ENCODE assay signal across 26 mouse cellular contexts in genomic region chr13:55166806-55167725, GRCm38 (mm10). TPM values are rescaled to one million over a fixed set of nuclear protein-coding genes. Genes with fewer than 3 reads are reported as not detected.
DNase-seq lines count a peak whose midpoint lies in the region; ATAC-seq and TF ChIP-seq lines count a peak whose summit lies in the region.
"Had no signal": no experiment of that assay in that cellular context is flagged by ENCODE, and none has a peak within 500 bp of the region (broad histone marks: within the 10 kb centered on the region; RNA-seq: fewer than 3 reads in every experiment).

No protein-coding gene starts in this region.

- intact Hi-C loops in left cerebral cortex, postnatal 25 days (cut with DNase I) = no loop called here

- H3K27ac ChIP-seq in embryonic facial prominence, embryonic 15.5 days (replicated peaks) = peak overlapping the region; percentile 67; the same call in 1 of the 2 replicates
- no peak overlapping the region for H3K27ac ChIP-seq in embryonic facial prominence, embryonic 10.5 days (replicated peaks)
- H3K27ac ChIP-seq in kidney, adult 2 months (ENCODE audit: insufficient read depth, low read depth, low read length) = peak overlapping the region; percentile 40; the same call in 1 of the 2 replicates
- H3K27ac ChIP-seq in kidney, embryonic 14.5 days (ENCODE audit: low read depth, low read length) = no peak overlapping the region
- 0 out of 2 replicates have a peak overlapping the region, but pooled peaks have one; percentile 0 for H3K27ac ChIP-seq in ES-Bruce4 (ENCODE audit: insufficient read depth, low read length)
- H3K27ac ChIP-seq: heart, embryonic 10.5 days; hindbrain, embryonic 15.5 days had no signal

- ATAC-seq in embryonic facial prominence, embryonic 15.5 days (ENCODE audit: insufficient number of reproducible peaks, low FRiP score, low TSS enrichment, low read depth) = no peak
- no peak for ATAC-seq in kidney, embryonic 14.5 days (ENCODE audit: low FRiP score, low TSS enrichment)
- ATAC-seq: forebrain, embryonic 16.5 days; intestine, embryonic 16.5 days had no signal

- no peaks in the 10 kb centered on the region for H3K36me3 ChIP-seq in embryonic facial prominence, embryonic 15.5 days
- H3K36me3 ChIP-seq in embryonic facial prominence, embryonic 10.5 days (replicated peaks) = no peaks in the 10 kb centered on the region
- no peaks in the 10 kb centered on the region for H3K36me3 ChIP-seq in kidney, adult 2 months (ENCODE audit: control insufficient read depth, insufficient read depth, low read length)
- H3K36me3 ChIP-seq in kidney, embryonic 14.5 days (ENCODE audit: control insufficient read depth, insufficient read depth, low read length) = no peaks in the 10 kb centered on the region; the same call in 1 of the 2 replicates
- no peaks in the 10 kb centered on the region for H3K36me3 ChIP-seq in ES-Bruce4 (ENCODE audit: control insufficient read depth, insufficient read depth, low read length, poor library complexity, severe bottlenecking)
- H3K36me3 ChIP-seq: heart, embryonic 10.5 days; hindbrain, embryonic 15.5 days had no signal

- no peaks in the 10 kb centered on the region for H3K9me3 ChIP-seq in embryonic facial prominence, embryonic 15.5 days (replicated peaks)
- H3K9me3 ChIP-seq in embryonic facial prominence, embryonic 10.5 days = peaks cover 3% of the 10 kb centered on the region; the same call in 1 of the 2 replicates
- no peaks in the 10 kb centered on the region for H3K9me3 ChIP-seq in kidney, embryonic 14.5 days (ENCODE audit: control insufficient read depth, low read length)
- no peaks in the 10 kb centered on the region for H3K9me3 ChIP-seq in ES-Bruce4 (replicated peaks; ENCODE audit: control insufficient read depth, insufficient read depth, low read length, poor library complexity, severe bottlenecking)
- H3K9me3 ChIP-seq: heart, embryonic 10.5 days; hindbrain, embryonic 15.5 days had no signal

- no peak for TF ChIP-seq EP300 in ES-Bruce4 (IDR thresholded peaks at IDR 0.05; ENCODE audit: insufficient read depth, low read depth, low read length)

- TF ChIP-seq CTCF in kidney, adult 2 months (conservative IDR thresholded peaks at IDR 0.05; ENCODE audit: insufficient read depth, insufficient read length, low read depth, low read length) = no peak
- no peak for TF ChIP-seq CTCF in ES-Bruce4 (IDR thresholded peaks at IDR 0.05; ENCODE audit: low read depth, low read length)

- no peaks in the 10 kb centered on the region for H3K27me3 ChIP-seq in embryonic facial prominence, embryonic 15.5 days
- H3K27me3 ChIP-seq in embryonic facial prominence, embryonic 10.5 days (replicated peaks; ENCODE audit: low read depth, poor library complexity, severe bottlenecking) = 0 out of 2 replicates have a peak, but pooled peaks cover 6% of the 10 kb centered on the region
- H3K27me3 ChIP-seq in kidney, adult 2 months (replicated peaks; ENCODE audit: control insufficient read depth, insufficient read depth, low read length) = no peaks in the 10 kb centered on the region
- H3K27me3 ChIP-seq in kidney, embryonic 14.5 days (ENCODE audit: control insufficient read depth, insufficient read depth, low read length) = no peaks in the 10 kb centered on the region
- H3K27me3 ChIP-seq in ES-Bruce4 (ENCODE audit: control insufficient read depth, insufficient read depth, low read length, poor library complexity, severe bottlenecking) = no peaks in the 10 kb centered on the region
- H3K27me3 ChIP-seq: hindbrain, embryonic 15.5 days had no signal

- no peak for DNase-seq in embryonic facial prominence, embryonic 10.5 days (ENCODE audit: low spot score)
- no peak for DNase-seq in kidney, adult 2 months
- DNase-seq in ZHBTc4 (ENCODE audit: low read depth, low spot score) = peak; percentile 96
- DNase-seq in left cerebral cortex, postnatal 25 days (ENCODE audit: low spot score in 2 of 2) = no peak
- no peak for DNase-seq in urinary bladder, adult 2 months (ENCODE audit: low spot score)
- DNase-seq: adrenal gland, adult 8-10 months; adrenal gland, postnatal 36 days; cerebellum, adult 2 months; cerebellum, postnatal 10 days; gastrocnemius, postnatal 25 days; heart, postnatal 10 days had no signal

- no peak overlapping the region for H3K9ac ChIP-seq in embryonic facial prominence, embryonic 15.5 days
- no peak overlapping the region for H3K9ac ChIP-seq in kidney, embryonic 14.5 days (ENCODE audit: low read depth, low read length)
- H3K9ac ChIP-seq in ES-Bruce4 (ENCODE audit: low read depth, poor library complexity, severe bottlenecking) = peak overlapping the region; percentile 10; the same call in 1 of the 2 replicates
- H3K9ac ChIP-seq: hindbrain, embryonic 15.5 days had no signal

- H3K4me1 ChIP-seq in embryonic facial prominence, embryonic 15.5 days = peaks cover 33% of the 10 kb centered on the region
- H3K4me1 ChIP-seq in embryonic facial prominence, embryonic 10.5 days = peaks cover 30% of the 10 kb centered on the region
- H3K4me1 ChIP-seq in kidney, adult 2 months (ENCODE audit: control insufficient read depth, insufficient read depth, low read length) = peaks cover 22% of the 10 kb centered on the region
- H3K4me1 ChIP-seq in kidney, embryonic 14.5 days (ENCODE audit: control insufficient read depth, insufficient read depth, low read length) = peaks cover 18% of the 10 kb centered on the region
- peaks cover 5% of the 10 kb centered on the region for H3K4me1 ChIP-seq in ES-Bruce4 (ENCODE audit: control insufficient read depth, insufficient read depth, low read length)

- WGBS in embryonic facial prominence, embryonic 15.5 days = 90% methylated on average over 32 of the region's 32 CpGs
- WGBS in embryonic facial prominence, embryonic 10.5 days = 91% methylated on average over 32 of the region's 32 CpGs
- 83% methylated on average over 32 of the region's 32 CpGs for WGBS in kidney, adult 2 months
- WGBS in kidney, embryonic 14.5 days = 88% methylated on average over 32 of the region's 32 CpGs

- no peak overlapping the region for H3K4me2 ChIP-seq in embryonic facial prominence, embryonic 15.5 days (replicated peaks)
- H3K4me2 ChIP-seq in kidney, embryonic 14.5 days (replicated peaks; ENCODE audit: low read depth, low read length) = no peak overlapping the region
- H3K4me2 ChIP-seq: hindbrain, embryonic 15.5 days had no signal

- TF ChIP-seq POLR2A in kidney, adult 2 months (IDR thresholded peaks at IDR 0.05; ENCODE audit: low read depth, low read length) = no peak
- TF ChIP-seq POLR2A in ES-Bruce4 (IDR thresholded peaks at IDR 0.05; ENCODE audit: insufficient read depth, low read length) = no peak

- no peak overlapping the region for H3K4me3 ChIP-seq in embryonic facial prominence, embryonic 15.5 days (replicated peaks)
- no peak overlapping the region for H3K4me3 ChIP-seq in embryonic facial prominence, embryonic 10.5 days
- no peak overlapping the region for H3K4me3 ChIP-seq in kidney, adult 2 months (ENCODE audit: insufficient read depth, low read depth, low read length)
- H3K4me3 ChIP-seq in kidney, embryonic 14.5 days (ENCODE audit: low read length) = no peak overlapping the region
- peak overlapping the region; percentile 19 for H3K4me3 ChIP-seq in ES-Bruce4 (ENCODE audit: low read depth, low read length)
- H3K4me3 ChIP-seq: heart, embryonic 10.5 days; hindbrain, embryonic 15.5 days had no signal

RNA-seq across cellular contexts. Expression of gene Fgfr4, which starts 14.6 kb away (rescaled TPM):
- polyA plus RNA-seq in embryonic facial prominence, embryonic 15.5 days (2015; fragmentation: Nextera tagmentation; extraction: Ambion mirVana) = 12.7 and 14.6 TPM in 2 replicates
- 0.46 and 0.49 TPM in 2 replicates for polyA plus RNA-seq in embryonic facial prominence, embryonic 10.5 days (2016; fragmentation: Nextera tagmentation; extraction: Ambion mirVana)
- 35.3 and 43.5 TPM in 2 replicates for polyA plus RNA-seq in kidney, adult 2 months (2012; rRNA removed)
- polyA plus RNA-seq in kidney, embryonic 14.5 days (2014; fragmentation: Nextera tagmentation; extraction: Ambion mirVana) = 9.9 and 14.9 TPM in 2 replicates
- polyA plus RNA-seq in ES-Bruce4 (2011; ENCODE audit: insufficient read depth, insufficient read length, low read depth, missing spikeins) = 0.93 and 1.0 TPM in 2 replicates
- total RNA-seq in left cerebral cortex, postnatal 25 days (2021) = under 1 TPM; 0.21 to 0.27 TPM
- polyA plus RNA-seq in urinary bladder, adult 2 months (2012; rRNA removed) = 0.15 and 0.66 TPM in 2 replicates
- total RNA-seq: granulocyte monocyte progenitor cell, adult 5-6 weeks; hematopoietic stem cell, adult 5-6 weeks; MEL had no signal

RNA-seq across cellular contexts. Expression of gene Gm17617, which starts 33.7 kb away (rescaled TPM):
- polyA plus RNA-seq in embryonic facial prominence, embryonic 15.5 days (2015; fragmentation: Nextera tagmentation; extraction: Ambion mirVana) = not detected in 2 replicates
- polyA plus RNA-seq in embryonic facial prominence, embryonic 10.5 days (2016; fragmentation: Nextera tagmentation; extraction: Ambion mirVana) = not detected in 2 replicates
- not detected in 2 replicates for polyA plus RNA-seq in kidney, adult 2 months (2012; rRNA removed)
- not detected in 2 replicates for polyA plus RNA-seq in kidney, embryonic 14.5 days (2014; fragmentation: Nextera tagmentation; extraction: Ambion mirVana)
- polyA plus RNA-seq in ES-Bruce4 (2011; ENCODE audit: insufficient read depth, insufficient read length, low read depth, missing spikeins) = not detected in 2 replicates
- not detected for total RNA-seq in left cerebral cortex, postnatal 25 days (2021)
- polyA plus RNA-seq in urinary bladder, adult 2 months (2012; rRNA removed) = not detected in 2 replicates
- total RNA-seq: adrenal gland, adult 8-10 months; adrenal gland, postnatal 36 days; gastrocnemius, postnatal 25 days; granulocyte monocyte progenitor cell, adult 5-6 weeks; heart, postnatal 10 days; hematopoietic stem cell, adult 5-6 weeks; MEL had no signal
- polyA plus RNA-seq: C2C12; cerebellum, adult 2 months; embryonic facial prominence, embryonic 11.5 days; forebrain, embryonic 11.5 days; forebrain, embryonic 16.5 days; frontal cortex, adult 2 months; heart, embryonic 10.5 days; heart, embryonic 14.5 days; hindbrain, embryonic 15.5 days; intestine, embryonic 16.5 days had no signal

RNA-seq across cellular contexts. Expression of gene Nsd1, which starts 42.5 kb away (rescaled TPM):
- 54.0 and 56.0 TPM in 2 replicates for polyA plus RNA-seq in embryonic facial prominence, embryonic 15.5 days (2015; fragmentation: Nextera tagmentation; extraction: Ambion mirVana)
- polyA plus RNA-seq in embryonic facial prominence, embryonic 10.5 days (2016; fragmentation: Nextera tagmentation; extraction: Ambion mirVana) = 71.9 and 72.5 TPM in 2 replicates
- 17.6 and 19.6 TPM in 2 replicates for polyA plus RNA-seq in kidney, adult 2 months (2012; rRNA removed)
- 71.2 and 93.6 TPM in 2 replicates for polyA plus RNA-seq in kidney, embryonic 14.5 days (2014; fragmentation: Nextera tagmentation; extraction: Ambion mirVana)
- 162 TPM in 2 replicates for polyA plus RNA-seq in ES-Bruce4 (2011; ENCODE audit: insufficient read depth, insufficient read length, low read depth, missing spikeins)
- 100 to 1,000 TPM; 124 to 125 TPM for total RNA-seq in left cerebral cortex, postnatal 25 days (2021)
- polyA plus RNA-seq in urinary bladder, adult 2 months (2012; rRNA removed) = 25.8 and 32.1 TPM in 2 replicates

Comparison
In these comparisons a context has a peak if more than half of its experiments do, and no peak if none do; other contexts are left out.
1. H3K27ac ChIP-seq: peak in embryonic facial prominence, embryonic 15.5 days (single experiment), kidney, adult 2 months (single experiment) and ES-Bruce4 (single experiment); none in embryonic facial prominence, embryonic 10.5 days (single experiment) and kidney, embryonic 14.5 days (single experiment).